Mouse (Mus musculus) midbrain, embryonic 15.5 days (tissue): Measurements from ENCODE around the gene Sart3. TPM values are rescaled to one million over a fixed set of nuclear protein-coding genes. Genes with fewer than 3 reads are reported as not detected.

Source experiments
- ATAC-seq: fragments of 200-750 bp; cut with Nextera tagmentation; replicated peaks from 2 replicates; pipeline ENCODE4 v1.8.0; 2017; ENCODE audit warnings: moderate TSS enrichment
- H3K27ac ChIP-seq: fragments of 300-500 bp; sonication (generic); 2 replicates; pipeline ENCODE4 v1.5.1; 2015; ENCODE audit warnings: mild to moderate bottlenecking, inconsistent platforms
- H3K27me3 ChIP-seq: fragments of 300-500 bp; sonication (generic); replicated peaks from 2 replicates; pipeline ENCODE4 v1.6.1; 2015; ENCODE audit warnings: inconsistent platforms
- H3K36me3 ChIP-seq: fragments of 300-500 bp; sonication (generic); replicated peaks from 2 replicates; pipeline ENCODE4 v1.6.1; 2015; ENCODE audit warnings: inconsistent platforms
- H3K4me1 ChIP-seq: fragments of 300-500 bp; sonication (generic); 2 replicates; pipeline ENCODE4 v1.6.1; 2015; ENCODE audit warnings: inconsistent platforms
- H3K4me2 ChIP-seq: fragments of 300-500 bp; sonication (generic); 2 replicates; pipeline ENCODE4 v1.6.1; 2015; ENCODE audit warnings: inconsistent platforms, mild to moderate bottlenecking, moderate library complexity
- H3K4me3 ChIP-seq: fragments of 300-500 bp; sonication (generic); 2 replicates; pipeline ENCODE4 v1.5.1; 2015; ENCODE audit warnings: mild to moderate bottlenecking, inconsistent platforms
- H3K9ac ChIP-seq: fragments of 300-500 bp; sonication (generic); 2 replicates; pipeline ENCODE4 v1.6.1; 2015; ENCODE audit warnings: mild to moderate bottlenecking, inconsistent platforms
- H3K9me3 ChIP-seq: fragments of 300-500 bp; sonication (generic); 2 replicates; pipeline ENCODE4 v1.6.1; 2016; ENCODE audit warnings: inconsistent platforms
- WGBS: fragments of 180-500 bp; shearing (Covaris S2); methylation state at CpG from one replicate; pipeline ENCODE4 v1.1.7; 2015; ENCODE audit warnings: mixed read lengths; 5-methylcytosine and 5-hydroxymethylcytosine counted together
- polyA plus RNA-seq: library from polyadenylated mRNA; unstranded; fragments of >200 nt; fragmentation: Nextera tagmentation; extraction: Ambion mirVana; gene quantifications from 2 replicates; pipeline ENCODE4 v1.2.1, GENCODE M21; 2015

The Sart3 gene
- polyA plus RNA-seq, 1 experiment from 2014 or later, result 57.5 TPM

GRCm38 (mm10) chr5:113773664-113774063 is 1.4 kb upstream of the Sart3 start:
- Histone ChIP-seq H3K4me3 (peak overlapping the region; percentile 97), H3K27ac (no peak overlapping the region), H3K4me1 (peaks cover 32% of the 10 kb centered on the region), H3K9me3 (no peaks in the 10 kb centered on the region), H3K36me3 (peaks cover 22% of the 10 kb centered on the region), H3K4me2 (peak overlapping the region; percentile 78), H3K27me3 (no peaks in the 10 kb centered on the region), H3K9ac (no peak overlapping the region)
- ATAC-seq, result no peak
- WGBS, result under 1% methylated on average over 7 of the region's 7 CpGs

GRCm38 (mm10) chr5:113772905-113773519 is 702 bp upstream of the Sart3 start:
- Histone ChIP-seq H3K27ac (peak overlapping the region; percentile 99), H3K9ac (peak overlapping the region; percentile 95), H3K4me3 (peak overlapping the region; percentile 97), H3K27me3 (no peaks in the 10 kb centered on the region), H3K4me2 (peak overlapping the region; percentile 78), H3K4me1 (peaks cover 32% of the 10 kb centered on the region), H3K9me3 (no peaks in the 10 kb centered on the region), H3K36me3 (peaks cover 22% of the 10 kb centered on the region)
- no peak; the same call in 1 of the 2 replicates for ATAC-seq
- 2% methylated on average over 31 of the region's 38 CpGs for WGBS

GRCm38 (mm10) chr5:113771213-113772162 is 822 bp downstream of the Sart3 start:
- Histone ChIP-seq H3K36me3 (peaks cover 17% of the 10 kb centered on the region), H3K27me3 (no peaks in the 10 kb centered on the region), H3K9me3 (no peaks in the 10 kb centered on the region), H3K4me1 (peaks cover 32% of the 10 kb centered on the region), H3K27ac (peak overlapping the region; percentile 99), H3K9ac (peak overlapping the region; percentile 95), H3K4me2 (peak overlapping the region; percentile 78), H3K4me3 (peak overlapping the region; percentile 97)
- WGBS, result under 1% methylated on average over 91 of the region's 97 CpGs
- peak; percentile 86 for ATAC-seq

- no peak overlapping the region for H3K27ac ChIP-seq
- H3K36me3 ChIP-seq, result no peaks in the 10 kb centered on the region; the same call in 1 of the 2 replicates
- H3K4me3 ChIP-seq, result no peak overlapping the region
- H3K4me2 ChIP-seq, result no peak overlapping the region
- ATAC-seq, result no peak
- H3K9me3 ChIP-seq, result no peaks in the 10 kb centered on the region
- peaks cover 29% of the 10 kb centered on the region for H3K4me1 ChIP-seq
- H3K9ac ChIP-seq, result no peak overlapping the region
- H3K27me3 ChIP-seq, result no peaks in the 10 kb centered on the region
- WGBS, result 94% methylated on average over 8 of the region's 8 CpGs
Measured at GRCm38 (mm10) chr5:113768806-113769205, 3.5 kb downstream of the Sart3 start.

GRCm38 (mm10) chr5:113765641-113766526 is 6.4 kb downstream of the Sart3 start:
- Histone ChIP-seq H3K4me2 (no peak overlapping the region), H3K9ac (no peak overlapping the region), H3K4me1 (peaks cover 21% of the 10 kb centered on the region), H3K4me3 (no peak overlapping the region), H3K27ac (no peak overlapping the region), H3K27me3 (no peaks in the 10 kb centered on the region), H3K9me3 (no peaks in the 10 kb centered on the region), H3K36me3 (peaks cover 14% of the 10 kb centered on the region)
- ATAC-seq, result no peak
- WGBS, result 94% methylated on average over 13 of the region's 13 CpGs

GRCm38 (mm10) chr5:113764426-113764825 is 7.9 kb downstream of the Sart3 start:
- no peak overlapping the region for H3K4me2 ChIP-seq
- H3K4me1 ChIP-seq, result peaks cover 8% of the 10 kb centered on the region

GRCm38 (mm10) chr5:113761585-113761984 is 10.7 kb downstream of the Sart3 start:
- Histone ChIP-seq H3K9me3 (no peaks in the 10 kb centered on the region), H3K4me1 (no peaks in the 10 kb centered on the region), H3K27me3 (no peaks in the 10 kb centered on the region), H3K4me3 (no peak overlapping the region), H3K9ac (no peak overlapping the region), H3K4me2 (no peak overlapping the region), H3K27ac (no peak overlapping the region), H3K36me3 (peaks cover 46% of the 10 kb centered on the region)
- WGBS, result 94% methylated on average over 2 of the region's 2 CpGs
- no peak for ATAC-seq

More at GRCm38 (mm10) chr5:113764426-113764825, 7.9 kb downstream of the Sart3 start:
- Histone ChIP-seq H3K9me3 (no peaks in the 10 kb centered on the region), H3K27ac (no peak overlapping the region), H3K4me3 (no peak overlapping the region), H3K27me3 (no peaks in the 10 kb centered on the region), H3K36me3 (peaks cover 26% of the 10 kb centered on the region), H3K9ac (no peak overlapping the region)
- WGBS, result 95% methylated on average over 7 of the region's 7 CpGs
- no peak for ATAC-seq

- Histone ChIP-seq H3K9ac (no peak overlapping the region), H3K27ac (no peak overlapping the region), H3K36me3 (peaks cover 80% of the 10 kb centered on the region), H3K4me1 (no peaks in the 10 kb centered on the region), H3K27me3 (no peaks in the 10 kb centered on the region), H3K4me2 (no peak overlapping the region), H3K9me3 (no peaks in the 10 kb centered on the region), H3K4me3 (no peak overlapping the region)
- 95% methylated on average over 15 of the region's 15 CpGs for WGBS
- ATAC-seq, result no peak
Measured at GRCm38 (mm10) chr5:113755347-113756030, 16.8 kb downstream of the Sart3 start.

GRCm38 (mm10) chr5:113751521-113752157 is 20.7 kb downstream of the Sart3 start:
- Histone ChIP-seq H3K4me3 (no peak overlapping the region), H3K9ac (no peak overlapping the region), H3K36me3 (peaks cover 84% of the 10 kb centered on the region), H3K9me3 (no peaks in the 10 kb centered on the region), H3K4me2 (no peak overlapping the region), H3K4me1 (no peaks in the 10 kb centered on the region), H3K27me3 (no peaks in the 10 kb centered on the region), H3K27ac (no peak overlapping the region)
- no peak for ATAC-seq
- 88% methylated on average over 9 of the region's 9 CpGs for WGBS

- no peak for ATAC-seq
- Histone ChIP-seq H3K27ac (no peak overlapping the region), H3K9me3 (no peaks in the 10 kb centered on the region), H3K36me3 (peaks cover 85% of the 10 kb centered on the region), H3K4me3 (no peak overlapping the region), H3K4me2 (no peak overlapping the region), H3K4me1 (no peaks in the 10 kb centered on the region), H3K27me3 (no peaks in the 10 kb centered on the region), H3K9ac (no peak overlapping the region)
- WGBS, result 94% methylated on average over 13 of the region's 13 CpGs
Measured at GRCm38 (mm10) chr5:113748556-113749331, 23.6 kb downstream of the Sart3 start.
